Mouse (Mus musculus): Measurements from ENCODE around the gene Fbxo10.

DNA sequence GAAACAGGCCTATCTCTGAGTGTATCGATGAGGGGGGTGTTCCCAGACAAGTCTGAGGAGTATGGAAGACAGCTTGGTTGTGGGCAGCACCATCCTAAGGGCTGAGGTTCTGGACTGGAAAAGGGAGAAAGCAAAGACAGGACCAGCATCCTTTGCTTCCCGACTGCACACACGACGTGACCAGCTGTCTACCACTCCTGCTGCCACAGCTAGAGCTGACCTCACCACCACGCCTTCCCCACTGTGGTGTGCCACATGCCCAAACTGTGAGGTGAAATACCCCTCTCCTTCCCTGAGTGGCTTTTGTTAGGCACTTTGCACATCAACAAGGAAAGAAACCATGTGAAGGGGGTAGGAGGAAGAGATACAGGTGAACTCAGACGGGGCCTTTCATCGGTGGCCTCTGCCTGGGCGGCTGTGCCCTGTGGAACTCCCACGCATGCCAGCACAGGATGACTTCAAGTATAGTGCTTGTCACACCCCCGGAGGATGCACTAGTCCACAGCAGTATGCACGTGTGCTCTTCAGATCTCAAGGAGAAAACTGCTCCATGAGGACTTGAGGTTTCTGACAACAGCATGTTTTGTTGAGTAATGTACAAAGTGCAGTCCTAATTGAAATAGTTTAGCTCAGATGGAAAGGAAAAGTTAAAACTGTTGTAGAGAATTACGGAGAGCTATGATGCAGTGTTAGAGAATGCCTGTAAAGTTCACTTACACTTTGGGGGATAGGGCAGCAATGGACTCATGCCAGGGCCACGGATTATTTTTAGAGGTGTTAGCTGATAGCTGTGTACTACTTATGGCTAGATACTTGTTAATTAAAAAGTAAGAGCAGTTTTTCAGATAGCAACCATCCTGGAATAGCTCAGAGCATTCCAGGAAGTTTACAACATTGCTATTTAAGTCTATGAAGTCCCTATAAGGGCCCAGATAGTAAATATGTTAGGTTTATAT lies 46.7 kb downstream of the Fbxo10 start:
- no peak for TF ChIP-seq HCFC1 (IDR thresholded peaks at IDR 0.05; ENCODE audit: borderline replicate concordance, insufficient read depth, low read length)
- TF ChIP-seq CHD2 (IDR thresholded peaks at IDR 0.05; ENCODE audit: low read depth, low read length), result no peak
- no peak for TF ChIP-seq ZNF384 (IDR thresholded peaks at IDR 0.05; ENCODE audit: low read depth, low read length)

Data from ES-E14 (cell line).